Mouse (Mus musculus) layer of hippocampus, adult 9-11 months (tissue): ENCODE results near the gene Pnp.
A peak's percentile ranks its signal among the peaks of the same experiment; 100 is the strongest.
"Not testable (repeated sequence)": the region's sequence is repeated elsewhere in the genome, so short reads cannot be mapped to it uniquely, and the experiment has no call there.

Experiments used
- DNase-seq: peaks from one replicate; pipeline ENCODE4 v3.0.0; 2022

Pnp gene

DNA sequence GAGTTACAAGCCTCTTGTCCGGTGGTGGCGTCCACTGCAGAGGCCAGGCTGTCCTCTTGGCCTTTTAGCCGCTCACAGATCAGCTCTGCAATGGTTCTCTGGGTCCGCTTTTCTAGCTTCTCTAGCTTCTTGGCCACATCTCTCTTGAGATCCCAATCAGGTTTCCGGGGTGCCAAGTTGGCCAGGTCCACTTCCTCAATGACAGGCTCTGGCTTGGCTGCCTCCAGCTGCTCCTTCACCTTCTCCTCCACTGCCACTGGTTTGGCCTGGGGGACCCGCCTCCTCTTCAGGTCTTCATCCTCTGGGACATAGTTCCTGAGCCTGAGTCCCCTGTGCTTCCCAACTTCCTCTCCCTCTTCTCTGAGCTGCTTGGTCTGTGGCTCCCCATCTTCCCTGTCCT, 47.6 kb downstream of the Pnp start:
- not testable (repeated sequence) for DNase-seq

DNA sequence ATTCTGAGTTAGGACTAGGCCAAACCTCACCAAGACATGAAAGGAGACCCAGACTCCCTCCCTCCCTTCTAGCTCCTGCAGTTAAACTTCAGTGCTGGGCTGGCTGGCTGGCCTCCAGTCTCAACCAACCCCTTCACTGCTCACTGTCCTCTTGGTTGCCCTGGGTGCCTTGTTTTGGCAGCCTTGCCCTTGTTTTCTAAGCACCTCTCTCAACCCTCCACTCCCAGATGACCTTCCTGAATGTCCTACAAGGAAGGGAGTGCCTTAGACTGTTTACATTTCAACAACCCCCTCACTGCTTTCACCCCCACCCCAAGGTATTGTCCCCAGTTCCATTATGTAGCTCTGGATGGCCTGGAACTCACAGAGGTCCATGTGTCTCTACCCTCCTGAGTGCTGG, 48.7 kb downstream of the Pnp start:
- no peak for DNase-seq

DNA sequence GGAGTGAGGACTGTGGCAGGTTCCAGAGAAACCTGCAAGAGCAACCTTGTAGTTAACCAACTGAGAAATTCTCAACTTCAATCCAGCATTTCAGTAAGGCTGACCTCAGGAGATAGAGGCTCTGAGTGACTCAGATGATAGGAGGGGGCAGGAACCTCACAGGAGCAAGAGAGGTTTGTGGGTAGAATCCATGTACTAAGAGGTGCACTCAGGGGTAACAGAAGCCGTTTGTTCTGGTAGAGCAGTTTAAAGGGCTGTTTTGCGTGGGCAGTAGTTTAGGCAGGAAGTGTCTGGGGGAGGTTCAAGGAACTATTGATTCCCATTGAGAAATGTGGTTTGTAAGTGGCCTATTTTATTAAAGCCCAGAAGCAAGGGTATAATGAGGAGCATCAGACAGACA, 50.3 kb downstream of the Pnp start:
- no peak for DNase-seq

DNA sequence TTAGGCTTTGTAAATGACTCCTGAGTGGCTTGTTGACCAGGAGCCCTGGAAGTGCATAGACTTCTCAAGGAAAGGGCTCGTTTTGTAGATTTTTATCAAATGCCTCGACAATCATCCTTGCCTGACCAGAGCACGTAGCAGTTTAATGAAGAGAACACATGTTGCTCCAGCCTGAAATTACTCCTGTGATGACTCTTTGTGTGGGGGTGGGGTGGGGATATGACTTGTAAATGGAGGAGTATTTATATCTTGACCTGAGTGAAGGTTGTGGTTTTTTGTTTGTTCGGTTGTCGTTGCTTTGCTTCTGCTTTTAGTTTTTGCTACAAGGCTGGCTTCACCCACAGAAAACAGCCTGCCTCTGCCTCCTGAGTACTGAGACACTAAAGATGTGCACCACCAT, 51.0 kb downstream of the Pnp start:
- DNase-seq: no peak

DNA sequence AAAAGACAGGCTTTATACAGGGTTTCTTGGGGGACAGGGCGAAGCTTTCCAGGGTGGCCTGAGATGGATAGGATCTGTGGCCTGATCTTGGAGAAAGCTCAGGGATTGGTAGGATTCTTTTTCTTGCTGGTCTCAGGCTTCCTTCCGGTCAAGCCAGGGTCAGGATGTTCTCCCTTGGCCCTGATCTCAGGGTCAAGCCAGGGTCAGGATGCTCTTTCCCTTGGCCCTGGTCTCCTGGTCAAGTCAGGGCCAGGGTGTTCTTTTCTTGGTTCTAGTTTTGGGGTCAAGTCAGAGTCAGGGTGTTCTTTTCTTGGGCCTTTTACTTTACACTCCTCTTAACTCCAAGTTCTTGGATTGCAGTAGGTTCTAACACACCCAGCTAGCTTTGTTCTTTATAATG, 56.8 kb downstream of the Pnp start:
- DNase-seq: no peak

DNA sequence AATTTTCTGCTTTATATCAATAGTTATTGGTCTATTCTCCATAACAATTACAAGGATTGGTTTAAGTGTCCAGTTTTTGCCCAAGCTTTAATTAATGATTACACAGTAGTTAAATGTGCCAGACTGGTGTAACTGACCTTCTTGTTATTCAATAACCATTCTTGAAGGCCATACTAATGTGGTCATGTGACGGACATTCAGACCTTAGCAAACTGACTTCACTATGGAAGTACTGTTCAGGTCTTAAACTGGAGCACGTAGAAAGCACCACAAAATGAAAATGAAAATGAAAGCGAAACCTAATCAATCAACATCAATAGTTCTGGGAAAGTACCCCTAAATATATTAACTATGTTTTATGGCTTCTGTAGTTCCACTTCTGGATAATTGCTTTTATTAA, 60.2 kb downstream of the Pnp start:
- no peak for DNase-seq

DNA sequence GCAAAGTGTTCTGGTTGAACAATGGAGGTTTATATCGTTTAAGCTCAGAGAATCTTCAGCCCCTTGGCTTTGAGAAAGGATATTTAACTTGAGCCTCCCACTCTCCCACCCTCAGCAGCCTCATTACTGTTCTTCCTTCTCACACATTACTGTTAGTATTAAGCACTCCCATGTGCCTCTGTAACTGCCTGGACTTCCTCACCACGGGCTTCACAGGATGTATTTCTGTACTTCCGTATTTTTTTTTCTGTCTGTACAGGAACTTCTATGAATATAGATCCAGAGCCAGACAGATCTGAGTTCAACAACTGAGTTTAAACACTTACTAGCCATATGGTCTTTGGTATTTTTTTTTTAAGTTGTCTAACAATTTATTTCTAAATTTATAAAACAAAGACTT, 66.2 kb downstream of the Pnp start:
- DNase-seq: peak; percentile 18

DNA sequence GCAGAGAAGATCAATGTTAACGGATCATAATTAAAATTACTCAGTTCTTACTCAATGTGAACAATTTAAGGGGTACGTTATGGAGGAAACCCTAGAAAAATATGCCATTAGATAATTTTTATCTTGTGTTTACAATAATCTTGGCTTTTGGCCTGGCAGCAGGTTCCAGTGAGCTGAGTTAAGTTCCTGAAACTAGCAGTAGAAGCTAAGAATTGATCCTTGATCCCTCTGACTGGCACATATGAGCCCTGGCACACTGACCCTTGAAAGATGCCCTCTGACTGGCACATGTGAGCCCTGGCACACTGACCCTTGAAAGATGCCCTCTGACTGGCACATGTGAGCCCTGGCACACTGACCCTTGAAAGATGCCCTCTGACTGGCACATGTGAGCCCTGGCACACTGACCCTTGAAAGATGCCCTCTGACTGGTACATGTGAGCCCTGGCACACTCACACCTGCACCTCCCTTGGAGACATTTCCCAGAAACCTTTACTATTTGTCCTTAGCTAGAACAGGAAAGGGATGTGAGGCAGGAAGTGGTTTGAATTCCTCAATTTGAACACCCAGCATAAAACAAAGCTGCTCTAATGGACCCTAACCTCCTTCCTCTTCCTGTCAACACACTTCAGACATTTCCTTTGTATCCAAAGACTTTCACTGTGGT, 67.3 kb downstream of the Pnp start:
- no peak for DNase-seq

DNA sequence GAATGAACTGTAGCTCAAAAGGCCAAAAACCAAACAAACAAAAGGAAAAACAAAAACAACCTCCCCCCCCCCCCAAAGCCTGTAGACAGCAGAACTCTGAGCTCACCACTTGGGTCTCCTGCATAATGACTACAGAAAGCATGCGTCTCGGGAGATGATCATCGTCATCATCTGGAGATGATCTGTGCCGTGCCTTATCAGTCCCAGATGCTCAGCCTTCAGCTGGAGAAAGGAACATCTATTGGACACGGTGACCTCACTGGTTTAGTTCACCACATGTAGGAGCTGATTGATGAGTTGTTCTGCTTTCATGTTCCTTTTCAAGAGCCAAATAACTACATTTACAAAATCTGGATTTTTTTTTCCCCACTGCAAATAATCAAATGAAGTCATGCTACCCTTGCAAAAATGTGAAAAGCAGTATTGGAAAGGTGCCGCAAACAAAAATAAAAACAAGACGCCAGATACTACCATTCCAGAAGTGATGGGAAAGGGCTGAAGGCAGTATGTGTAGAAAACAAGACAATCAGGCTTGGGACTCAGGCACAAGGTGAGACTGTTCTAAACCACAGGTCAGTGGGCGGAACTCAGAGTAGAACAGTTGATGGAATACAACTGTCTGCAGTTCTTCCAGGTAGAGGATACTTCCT, 76.4 kb downstream of the Pnp start, which contains the start of gene Rnase10:
TSS of gene Rnase10 (plus strand) at position 600 of the 650 bp plus-strand sequence.
- no peak for DNase-seq

DNA sequence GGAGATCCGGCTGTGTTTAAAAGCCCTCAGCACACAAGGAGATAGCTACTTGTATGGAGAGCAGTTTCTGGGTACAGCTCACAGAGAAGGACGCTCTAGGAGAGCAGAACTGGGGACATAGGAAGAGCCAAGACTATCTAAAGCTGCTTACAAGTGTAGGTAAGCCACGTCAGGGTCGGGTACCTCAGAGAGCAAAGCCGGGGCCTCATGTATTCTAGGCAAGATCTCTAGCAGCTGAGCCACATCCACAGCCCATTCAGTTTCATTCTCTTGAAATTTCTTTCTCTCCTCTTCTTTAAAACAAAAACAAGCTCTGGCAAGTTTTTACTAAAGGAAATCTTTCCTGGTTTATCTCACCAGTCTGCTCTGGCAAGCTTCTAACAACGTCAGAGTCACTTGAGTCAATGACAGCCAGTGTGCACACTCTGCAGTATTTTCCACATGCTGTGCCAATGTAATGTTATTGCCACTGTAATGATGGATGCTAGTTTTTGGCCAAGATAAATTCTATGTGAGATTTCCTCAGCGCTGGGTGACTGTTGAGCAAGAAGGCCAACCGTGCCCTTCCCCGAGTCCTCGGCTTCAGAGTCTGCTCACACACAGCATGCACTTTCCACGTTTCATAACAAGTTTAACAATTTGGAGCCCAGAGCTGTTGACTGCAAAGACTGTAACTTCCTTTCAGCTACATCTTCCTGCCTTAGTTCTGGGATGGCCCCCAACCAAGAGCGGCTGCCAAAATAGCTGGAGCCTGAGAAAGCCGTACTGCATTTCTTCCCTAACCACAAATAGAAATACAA, 77.2 kb downstream of the Pnp start:
- DNase-seq: peak; percentile 37

DNA sequence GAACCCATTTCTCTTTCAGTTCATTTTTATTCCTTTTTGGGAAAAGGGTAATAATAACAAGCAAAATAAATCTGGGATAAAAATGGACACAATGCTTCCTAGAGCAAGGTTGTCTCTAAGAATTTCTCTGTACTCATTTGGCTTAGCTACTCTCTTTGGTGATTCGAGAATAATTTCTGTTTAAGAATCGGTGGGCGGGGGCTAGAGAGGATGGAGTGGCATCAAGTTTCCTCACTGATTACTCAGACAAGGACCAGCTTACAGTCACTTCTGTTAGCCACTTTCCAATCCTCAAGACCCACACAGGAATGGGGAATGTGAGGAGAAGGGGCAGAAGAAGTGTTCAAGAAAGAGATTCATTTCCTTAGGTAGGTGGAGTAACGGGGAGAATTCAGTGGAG, 77.9 kb downstream of the Pnp start:
- DNase-seq: no peak

DNA sequence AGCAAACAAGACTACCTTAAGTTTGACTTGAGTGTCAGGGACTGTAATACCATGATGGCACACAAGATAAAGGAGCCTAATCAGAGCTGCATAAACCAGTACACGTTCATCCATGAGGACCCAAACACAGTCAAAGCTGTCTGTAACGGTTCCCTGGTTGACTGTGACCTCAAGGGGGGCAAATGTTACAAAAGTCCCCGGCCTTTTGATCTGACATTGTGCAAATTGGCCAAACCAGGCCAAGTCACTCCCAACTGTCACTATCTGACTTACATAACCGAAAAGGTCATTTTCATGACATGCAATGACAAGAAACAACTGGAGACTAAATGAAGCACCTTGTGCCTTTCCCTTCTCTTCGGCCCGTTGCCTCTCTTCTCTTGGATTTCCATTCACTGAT, 78.7 kb downstream of the Pnp start:
- no peak for DNase-seq

DNA sequence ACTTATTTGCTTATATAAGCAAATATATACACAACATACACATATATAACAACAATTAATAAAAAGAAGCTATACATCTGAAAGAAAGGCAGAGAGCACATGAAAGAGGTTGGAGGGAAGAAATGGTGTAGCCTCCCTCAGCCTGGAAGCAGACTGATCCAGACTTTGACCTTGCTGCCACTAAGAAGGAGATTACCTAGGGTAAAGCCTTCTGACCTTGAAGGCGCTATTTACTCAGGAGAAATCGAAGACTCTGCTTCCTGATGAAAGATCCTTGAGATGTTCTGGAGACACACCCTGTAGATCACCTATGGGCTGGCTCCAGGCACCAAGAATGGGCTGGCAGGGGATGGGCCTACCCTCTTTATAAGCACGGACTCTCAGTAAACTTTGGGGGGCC, 83.8 kb downstream of the Pnp start:
- DNase-seq: not testable (repeated sequence)
